Mouse (Mus musculus) layer of hippocampus, adult 2 months (tissue): ENCODE results near the gene Jade2. TPM values are rescaled to one million over a fixed set of nuclear protein-coding genes. Genes with fewer than 3 reads are reported as not detected.
A peak's percentile ranks its signal among the peaks of the same experiment; 100 is the strongest.

Experiments
- DNase-seq, 2 experiments: peaks; one replicate each; pipeline ENCODE4 v3.0.0; 2022; ENCODE audit warnings: low spot score in 2 of 2
- H3K27ac ChIP-seq: fragments of 200-600 bp; 2 replicates; pipeline ENCODE4 v1.8.1; 2022
- H3K4me3 ChIP-seq: fragments of 200-600 bp; 2 replicates; pipeline ENCODE4 v1.8.1; 2022; ENCODE audit warnings: mild to moderate bottlenecking
- CTCF ChIP-seq: fragments of 200-600 bp; conservative IDR thresholded peaks from 2 replicates; pipeline ENCODE4 v1.8.1; 2022; ENCODE audit warnings: antibody characterized with exemption, mild to moderate bottlenecking, moderate library complexity
- total RNA-seq, 2 experiments: library from RNA; stranded (reverse); gene quantifications; 2 replicates each; pipeline ENCODE4 v1.2.3; 2021

Jade2 gene
- total RNA-seq, 2 experiments from 2014 or later, result 39.2 to 42.1 TPM

DNA sequence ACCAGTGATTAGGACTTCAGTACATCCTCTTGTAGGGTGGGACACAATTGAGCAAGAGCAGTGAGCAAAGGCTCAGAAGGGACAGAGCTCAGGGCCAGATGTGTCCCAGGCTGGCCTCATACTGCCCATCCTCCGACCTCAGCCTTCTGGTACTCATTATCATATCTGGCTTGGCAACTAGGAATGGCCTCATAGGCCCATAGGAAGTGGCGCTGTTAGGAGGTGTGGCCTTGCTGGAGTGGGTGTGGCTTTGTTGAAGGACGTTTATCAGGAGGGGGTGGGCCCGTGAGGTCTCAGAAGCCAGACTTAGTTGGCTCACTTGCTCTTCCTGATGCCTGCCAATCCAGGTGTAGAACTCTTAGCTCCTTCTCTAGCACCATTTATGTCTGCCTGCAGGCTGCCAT lies 18.3 kb upstream of the Jade2 start:
- TF ChIP-seq CTCF, result no peak
- H3K4me3 ChIP-seq, result no peak overlapping the region
- no peak for DNase-seq
- no peak overlapping the region for H3K27ac ChIP-seq

- H3K4me3 ChIP-seq, result no peak overlapping the region
- peak overlapping the region; percentile 52 for H3K27ac ChIP-seq
- DNase-seq, result peak in 1 of 2 experiments; percentile 42
- no peak for TF ChIP-seq CTCF
Observed at GRCm38 (mm10) chr11:51875086-51875485, 17.6 kb upstream of the Jade2 start.

DNA sequence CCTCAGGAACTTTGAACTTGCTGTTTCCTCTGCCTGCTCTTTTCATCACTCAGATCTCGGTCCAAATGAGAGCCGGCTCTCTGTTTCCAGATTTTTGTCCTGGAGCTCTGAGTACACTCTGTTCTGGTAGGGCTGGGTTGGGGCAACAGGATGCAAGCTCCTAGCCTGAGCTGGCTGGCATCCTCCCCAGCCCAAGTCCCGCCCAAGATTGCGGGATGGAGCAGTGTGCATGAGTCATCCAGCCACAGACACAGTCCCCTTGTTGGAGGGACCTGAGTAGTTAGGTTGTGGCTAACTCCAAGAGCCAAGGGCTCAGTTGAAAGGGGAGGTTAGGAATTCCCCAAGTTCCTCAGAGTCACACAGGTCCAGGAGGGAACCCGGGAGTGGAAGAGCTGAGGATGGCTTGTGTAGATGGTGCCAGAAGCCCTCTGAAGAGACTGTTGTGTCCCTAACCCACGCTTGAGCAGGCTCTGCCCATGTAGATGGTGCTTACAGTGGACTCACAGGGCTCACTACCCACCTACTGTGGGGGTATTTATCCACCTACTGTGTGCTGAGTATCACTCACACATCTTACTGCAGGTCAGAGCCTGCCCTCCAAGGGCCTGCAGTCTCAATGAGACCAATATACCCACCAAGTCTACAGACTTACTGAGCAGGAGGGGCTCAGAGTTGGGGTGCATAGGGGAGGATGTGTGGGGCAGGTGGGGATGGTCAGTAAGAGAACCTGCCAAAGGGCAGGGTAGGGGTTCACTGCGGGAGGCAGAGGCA lies 17.0 kb upstream of the Jade2 start:
- TF ChIP-seq CTCF, result no peak

DNA sequence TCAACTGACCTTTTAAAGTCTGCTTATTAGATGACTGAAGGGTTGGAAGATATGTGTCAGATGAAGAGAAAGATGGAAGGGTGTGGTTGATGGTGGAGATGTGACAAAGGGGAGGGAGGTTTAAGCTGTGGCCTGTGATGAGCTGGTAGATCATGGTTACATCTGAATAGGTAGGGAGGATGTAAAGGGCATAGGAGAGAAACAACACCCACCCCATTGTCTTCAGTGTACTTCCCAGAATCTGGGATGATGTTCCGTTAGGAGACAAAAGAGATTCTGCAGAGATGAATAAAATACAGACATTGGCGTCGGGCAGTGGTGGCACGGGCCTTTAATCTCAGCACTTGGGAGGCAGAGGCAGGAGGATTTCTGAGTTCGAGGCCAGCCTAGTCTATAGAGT lies 15.7 kb upstream of the Jade2 start:
- no peak overlapping the region for H3K4me3 ChIP-seq
- TF ChIP-seq CTCF, result no peak
- DNase-seq, result no peak

More for the DNA sequence above, 17.0 kb upstream of the Jade2 start:
- DNase-seq, result no peak
- peak overlapping the region; percentile 52 for H3K27ac ChIP-seq
- H3K4me3 ChIP-seq, result no peak overlapping the region

DNA sequence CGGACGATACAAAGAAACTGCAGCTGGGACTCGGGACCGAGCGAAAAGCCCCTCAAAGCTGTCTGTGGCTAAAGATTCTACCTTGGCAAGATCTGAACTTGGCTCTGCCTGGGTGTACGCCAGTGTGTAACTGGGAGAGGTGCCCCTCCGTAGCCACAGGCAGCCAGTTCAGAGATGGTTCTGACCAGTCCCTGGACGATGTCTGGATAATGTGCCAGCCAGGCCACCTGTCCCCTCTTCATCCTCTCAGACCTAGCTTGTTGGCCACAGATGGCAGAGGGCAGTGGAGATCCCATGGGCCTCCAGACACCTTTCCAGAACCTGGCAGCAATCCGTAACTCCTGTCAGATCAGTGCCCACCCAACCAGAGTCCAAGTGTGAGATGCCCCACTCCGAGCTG lies 9.8 kb upstream of the Jade2 start:
- TF ChIP-seq CTCF, result no peak

More for the DNA sequence above, 15.7 kb upstream of the Jade2 start:
- no peak overlapping the region for H3K27ac ChIP-seq

GRCm38 (mm10) chr11:51866020-51866419 lies 8.6 kb upstream of the Jade2 start:
- Histone ChIP-seq H3K27ac (no peak overlapping the region), H3K4me3 (no peak overlapping the region)
- no peak for DNase-seq
- TF ChIP-seq CTCF, result no peak

More for the DNA sequence above, 9.8 kb upstream of the Jade2 start:
- no peak for DNase-seq
- H3K4me3 ChIP-seq, result no peak overlapping the region
- H3K27ac ChIP-seq, result no peak overlapping the region

DNA sequence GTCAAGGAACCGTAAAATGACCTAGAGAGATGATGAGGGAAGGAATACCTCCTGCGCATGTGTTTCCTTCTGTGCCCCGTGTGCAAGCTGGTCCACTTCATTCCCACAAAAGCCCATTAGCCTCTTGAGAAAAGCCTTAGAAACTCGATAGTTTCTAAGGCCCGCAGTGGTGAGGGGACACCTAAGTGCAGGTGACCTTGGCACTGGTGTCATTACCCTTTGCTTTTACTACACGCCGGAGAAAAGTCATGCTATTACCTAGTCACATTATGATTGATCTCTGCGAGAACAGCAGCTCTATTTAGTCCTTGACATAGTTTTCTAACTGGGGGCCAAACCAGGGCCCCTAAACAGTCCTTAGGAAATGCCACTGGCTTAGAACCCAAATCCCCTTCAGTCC lies 3.2 kb upstream of the Jade2 start:
- Histone ChIP-seq H3K27ac (no peak overlapping the region), H3K4me3 (no peak overlapping the region)
- DNase-seq, result no peak
- no peak for TF ChIP-seq CTCF

DNA sequence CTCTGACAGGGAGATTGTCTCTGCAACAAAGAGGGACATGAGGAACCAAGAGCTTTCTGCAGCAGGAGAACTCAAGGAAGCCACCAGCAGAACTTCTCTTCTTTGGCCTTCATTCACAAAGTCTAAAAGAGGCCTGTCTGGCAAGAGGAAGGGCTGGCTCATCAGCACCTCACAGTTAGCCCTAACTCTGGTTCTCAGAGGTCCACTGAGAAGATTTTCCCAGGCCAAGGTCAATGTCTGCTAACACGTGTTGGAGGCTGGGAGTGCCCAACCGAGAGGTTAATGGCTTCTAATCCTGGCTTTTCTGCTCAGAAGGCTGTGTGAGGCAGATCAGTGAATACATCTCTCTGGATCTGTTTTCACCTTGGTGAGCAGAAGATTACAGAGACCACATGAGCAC lies 2.1 kb upstream of the Jade2 start:
- H3K27ac ChIP-seq, result peak overlapping the region; percentile 100; the same call in 1 of the 2 replicates
- H3K4me3 ChIP-seq, result no peak overlapping the region
- DNase-seq, result no peak
- no peak for TF ChIP-seq CTCF

DNA sequence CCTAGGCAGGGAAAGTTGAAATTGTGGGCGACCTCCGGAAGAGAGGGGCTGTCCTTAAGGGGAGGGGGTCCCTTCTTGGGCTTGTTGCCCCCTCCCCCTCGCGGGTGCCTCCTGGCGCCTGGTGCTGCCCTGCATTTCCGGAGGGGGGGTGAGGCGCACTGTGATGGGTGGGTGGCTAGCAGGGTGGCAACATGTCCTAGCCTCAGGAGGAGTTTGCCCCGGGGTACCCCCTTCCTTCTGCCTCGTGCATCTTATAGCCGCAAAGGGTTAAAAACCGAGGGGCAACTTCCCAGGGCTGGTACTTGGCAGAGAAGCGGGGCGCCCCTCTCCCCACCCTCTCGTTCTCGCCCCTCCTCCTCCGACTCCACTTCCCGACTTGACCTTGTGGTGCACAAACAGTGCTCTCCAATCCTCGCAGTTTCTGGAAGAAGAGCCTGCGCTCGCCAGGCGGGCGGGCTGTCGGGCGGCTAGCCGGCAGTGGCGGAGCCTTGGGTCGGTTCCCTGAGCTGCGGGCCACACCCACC lies 1.1 kb upstream of the Jade2 start:
- DNase-seq, result peak; percentile 61
- peak overlapping the region; percentile 100 for H3K27ac ChIP-seq
- TF ChIP-seq CTCF, result peak; percentile 17; the same call in 1 of the 2 replicates
- H3K4me3 ChIP-seq, result peak overlapping the region; percentile 89

DNA sequence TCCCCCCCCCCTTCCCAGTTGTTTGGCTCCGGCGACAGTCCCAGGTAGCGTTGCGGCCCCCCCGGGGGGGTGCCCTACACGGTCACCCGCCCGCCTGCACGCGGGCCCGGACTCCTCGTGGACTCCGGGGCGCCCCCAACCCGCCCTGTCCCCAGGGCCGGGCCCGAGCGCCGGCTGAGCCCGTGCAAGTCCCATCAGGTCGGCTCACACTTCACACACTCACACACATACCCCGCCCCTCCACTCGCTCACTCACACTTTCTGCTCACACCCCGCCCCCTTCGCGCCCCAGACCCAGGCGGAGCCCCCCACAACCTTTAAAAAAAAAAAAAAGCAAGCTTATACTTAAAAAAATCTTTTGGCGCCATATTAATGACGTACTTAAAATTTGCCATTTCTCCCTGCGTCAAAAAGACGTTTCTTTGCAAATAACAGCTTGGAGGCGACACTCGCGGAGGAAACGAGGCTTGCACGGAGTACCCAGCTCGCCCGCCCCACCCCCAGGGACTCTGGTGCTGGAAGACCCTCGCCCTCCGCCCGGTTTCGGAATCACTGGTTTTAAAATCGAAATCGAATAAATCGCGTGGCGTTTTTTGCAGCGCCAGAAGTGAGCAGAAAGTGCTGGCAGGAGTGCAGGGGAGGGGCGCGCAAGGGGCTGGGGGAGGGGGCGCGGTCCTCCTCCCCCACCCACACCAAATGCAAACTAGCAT lies 520 bp upstream of the Jade2 start:
- 0 out of 2 replicates have a peak, but pooled peaks have one; percentile 5 for TF ChIP-seq CTCF
- H3K27ac ChIP-seq, result peak overlapping the region; percentile 100
- peak; percentile 70 to 74 for DNase-seq
- peak overlapping the region; percentile 89 for H3K4me3 ChIP-seq

- peak overlapping the region; percentile 100 for H3K27ac ChIP-seq
- H3K4me3 ChIP-seq, result peak overlapping the region; percentile 89
- TF ChIP-seq CTCF, result no peak
- peak; percentile 26 to 31 for DNase-seq
Observed at GRCm38 (mm10) chr11:51856616-51857080, 805 bp downstream of the Jade2 start.

DNA sequence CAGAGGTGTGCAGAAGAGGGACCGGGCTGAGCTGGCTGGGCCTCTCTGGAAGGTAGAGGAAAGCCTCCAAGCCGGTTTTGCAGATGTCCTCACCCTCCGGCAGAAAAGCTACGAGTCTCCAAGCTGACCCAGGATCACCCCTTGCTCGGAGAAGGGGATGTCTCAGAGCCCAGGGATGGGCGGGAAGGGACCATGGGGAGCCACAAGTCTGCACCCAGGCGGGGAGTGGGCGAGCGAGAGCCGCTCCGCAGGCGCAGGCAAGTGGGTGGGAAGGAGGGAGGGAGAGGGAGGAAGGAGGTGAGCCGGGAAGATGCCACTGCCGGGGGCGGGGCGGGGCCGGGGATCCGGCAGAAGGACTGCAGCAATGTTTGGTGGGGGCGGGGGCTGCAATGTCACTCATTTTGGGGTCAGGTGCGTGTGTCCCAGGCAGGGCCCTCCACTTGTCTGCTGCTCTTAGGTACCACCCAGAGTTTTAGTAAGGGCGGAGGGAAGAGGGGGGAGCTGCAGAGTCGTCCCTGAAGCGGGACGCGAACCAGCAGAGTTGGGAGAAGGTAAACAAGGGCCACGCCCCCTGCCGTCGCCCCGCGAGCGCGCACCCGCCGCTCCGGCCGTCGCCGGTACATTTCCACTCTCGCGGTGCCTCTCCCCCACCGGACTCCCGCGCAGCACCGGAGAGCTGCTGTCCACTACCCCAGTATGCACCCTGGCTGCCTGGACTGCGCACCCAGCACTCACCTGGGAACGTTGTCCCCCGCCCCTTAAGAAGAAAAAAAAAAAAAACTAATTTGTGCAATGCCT lies 1.4 kb downstream of the Jade2 start:
- peak; percentile 55 to 75 for DNase-seq
- Histone ChIP-seq H3K27ac (peak overlapping the region; percentile 100), H3K4me3 (peak overlapping the region; percentile 89)
- peak; percentile 68 for TF ChIP-seq CTCF
